In the genomic region with DNA sequence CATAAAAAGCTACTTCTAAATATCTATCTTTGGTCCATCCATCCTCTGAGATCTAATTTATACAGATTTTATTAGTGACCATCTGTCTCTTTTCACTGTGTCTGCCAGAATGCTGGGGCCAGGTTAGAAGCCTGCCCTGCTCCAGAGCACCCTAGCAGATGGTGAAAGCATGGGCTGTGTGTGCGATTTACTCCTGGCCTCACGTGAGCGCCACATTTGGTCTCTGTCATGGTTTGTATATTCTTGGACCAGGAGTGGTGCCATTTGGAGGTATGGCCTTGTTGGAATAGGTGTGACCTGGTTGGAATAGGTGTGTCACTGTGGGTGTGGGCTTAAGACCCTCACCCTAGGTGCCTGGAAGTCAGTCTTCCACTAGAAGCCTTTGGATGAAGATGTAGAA, we compare ENCODE assay signal across 6 mouse cellular contexts.
DNase-seq lines count a peak whose midpoint lies in the region; ATAC-seq and TF ChIP-seq lines count a peak whose summit lies in the region.
"Not testable (repeated sequence)": the region's sequence is repeated elsewhere in the genome, so short reads cannot be mapped to it uniquely, and the experiment has no call there.

No protein-coding gene starts in this region.

- not testable (repeated sequence) for H3K27me3 ChIP-seq in cerebellum, adult 2 months (ENCODE audit: control insufficient read depth, insufficient read depth, low read length)

- TF ChIP-seq POLR2A in cerebellum, adult 2 months (IDR thresholded peaks at IDR 0.05; ENCODE audit: borderline replicate concordance, insufficient read depth, low read length): not testable (repeated sequence)

- TF ChIP-seq CTCF in cerebellum, adult 2 months (IDR thresholded peaks at IDR 0.05; ENCODE audit: borderline replicate concordance, insufficient read depth, low read depth, low read length): not testable (repeated sequence)

- DNase-seq in cerebellum, adult 11-12 months: peak; percentile 88
- DNase-seq in cerebellum, adult 2 months: peak; percentile 73 to 89
- peak; percentile 93 for DNase-seq in cerebellum, adult 9-10 months
- DNase-seq in cerebellum, postnatal 10 days: peak; percentile 58 to 70
- DNase-seq in cerebellum, postnatal 25 days: peak; percentile 76 to 80

- peaks cover 38% of the 10 kb centered on the region for H3K4me1 ChIP-seq in cerebellum, adult 2 months (ENCODE audit: control insufficient read depth, insufficient read depth, low read length)

- peak; percentile 90 for ATAC-seq in cerebellum, adult (ENCODE audit: insufficient number of reproducible peaks, low FRiP score, low TSS enrichment)

- 11% methylated on average over 3 of the region's 3 CpGs for WGBS in cerebellum, adult 2 months

- peak overlapping the region; percentile 87 for H3K27ac ChIP-seq in cerebellum, adult 2 months (ENCODE audit: insufficient read depth, low read length)

- H3K4me3 ChIP-seq in cerebellum, adult 2 months (replicated peaks; ENCODE audit: insufficient read depth, low read depth, low read length): not testable (repeated sequence)
